Mouse (Mus musculus) ES-Bruce4 (cell line): Measurements from ENCODE around the gene Hagh.

Experiments
- CTCF ChIP-seq: IDR thresholded peaks from one replicate; pipeline ENCODE4 v1.8.1; 2011; ENCODE audit warnings: low read depth, low read length
- POLR2A ChIP-seq: IDR thresholded peaks from one replicate; pipeline ENCODE4 v1.8.1; 2011; ENCODE audit warnings: low read length; ENCODE audit not compliant: insufficient read depth

GRCm38 (mm10) chr17:24796969-24797368, 43.0 kb upstream of the Hagh start:
- TF ChIP-seq CTCF (no peak), POLR2A (no peak)
